Mouse (Mus musculus) heart, postnatal 0 days (tissue): Measurements from ENCODE around the gene Txnrd3. TPM values are rescaled to one million over a fixed set of nuclear protein-coding genes. Genes with fewer than 3 reads are reported as not detected.

ENCODE experiments used
- ATAC-seq: fragments of 200-750 bp; cut with Nextera tagmentation; 2 replicates; pipeline ENCODE4 v1.8.0; 2017; ENCODE audit warnings: low read depth, moderate number of reproducible peaks, moderate library complexity; ENCODE audit not compliant: insufficient read depth
- DNase-seq: peaks from one replicate; pipeline ENCODE4 v3.0.0-alpha.2; 2016; ENCODE audit warnings: low spot score
- H3K27ac ChIP-seq: fragments of 300-500 bp; sonication (generic); 2 replicates; pipeline ENCODE4 v1.5.1; 2014; ENCODE audit warnings: low read depth, mild to moderate bottlenecking
- H3K27me3 ChIP-seq: fragments of 300-500 bp; sonication (generic); 2 replicates; pipeline ENCODE4 v1.6.1; 2014; ENCODE audit warnings: low read length, mixed read lengths; ENCODE audit not compliant: control insufficient read depth, insufficient read depth
- H3K36me3 ChIP-seq: fragments of 300-500 bp; sonication (generic); replicated peaks from 2 replicates; pipeline ENCODE4 v1.6.1; 2014; ENCODE audit warnings: low read length, mixed read lengths; ENCODE audit not compliant: control insufficient read depth, insufficient read depth
- H3K4me1 ChIP-seq: fragments of 300-500 bp; sonication (generic); 2 replicates; pipeline ENCODE4 v1.6.1; 2014; ENCODE audit warnings: antibody characterized with exemption; ENCODE audit not compliant: control insufficient read depth, insufficient read depth
- H3K4me2 ChIP-seq: fragments of 300-500 bp; sonication (generic); 2 replicates; pipeline ENCODE4 v1.6.1; 2014; ENCODE audit warnings: low read depth, mild to moderate bottlenecking, low read length, moderate library complexity
- H3K4me3 ChIP-seq: fragments of 300-500 bp; sonication (generic); 2 replicates; pipeline ENCODE4 v1.5.1; 2014; ENCODE audit warnings: low read depth, low read length
- H3K9ac ChIP-seq: fragments of 300-500 bp; sonication (generic); replicated peaks from 2 replicates; pipeline ENCODE4 v1.6.1; 2014; ENCODE audit warnings: low read depth, low read length, mixed read lengths
- H3K9me3 ChIP-seq: fragments of 300-500 bp; sonication (generic); replicated peaks from 2 replicates; pipeline ENCODE4 v1.6.1; 2016; ENCODE audit warnings: low read length; ENCODE audit not compliant: control insufficient read depth
- CTCF ChIP-seq: IDR thresholded peaks from 2 replicates; pipeline ENCODE4 v1.5.1; 2016; ENCODE audit warnings: antibody characterized with exemption, control low read depth, low read depth
- EP300 ChIP-seq: IDR thresholded peaks from 2 replicates; pipeline ENCODE4 v1.6.1; 2016; ENCODE audit warnings: antibody characterized with exemption, low read depth
- WGBS: fragments of 180-500 bp; shearing (Covaris S2); extraction: QIAGEN DNeasy Blood & Tissue Kit; methylation state at CpG from one replicate; pipeline ENCODE4 v1.1.7; 2014; 5-methylcytosine and 5-hydroxymethylcytosine counted together
- polyA plus RNA-seq: library from polyadenylated mRNA; unstranded; fragments of >200 nt; fragmentation: Nextera tagmentation; extraction: Ambion mirVana; gene quantifications from 2 replicates; pipeline ENCODE4 v1.2.1, GENCODE M21; 2015
- total RNA-seq: library from RNA; depleted of rRNA; stranded (reverse); fragments of >200 nt; gene quantifications from 2 replicates; pipeline ENCODE4 v1.2.3, GENCODE M21; 2014; ENCODE audit warnings: low replicate concordance

Txnrd3 gene
- total and polyA plus RNA-seq, 2 experiments from 2014 or later = 16.8 to 28.2 TPM

- no peak overlapping the region for H3K9ac ChIP-seq
- peaks cover 5% of the 10 kb centered on the region for H3K4me1 ChIP-seq
- no peaks in the 10 kb centered on the region for H3K27me3 ChIP-seq
- no peak overlapping the region for H3K4me2 ChIP-seq
- TF ChIP-seq CTCF (no peak), EP300 (no peak)
- no peak overlapping the region for H3K27ac ChIP-seq
- 71% methylated on average over 7 of the region's 7 CpGs for WGBS
- H3K4me3 ChIP-seq = no peak overlapping the region
- DNase-seq (no peak), ATAC-seq (no peak)
- H3K36me3 ChIP-seq = peaks cover 17% of the 10 kb centered on the region
- no peaks in the 10 kb centered on the region for H3K9me3 ChIP-seq
Measured at GRCm38 (mm10) chr6:89665667-89666066, 21.9 kb downstream of the Txnrd3 start.

GRCm38 (mm10) chr6:89666976-89667375 is 23.2 kb downstream of the Txnrd3 start:
- H3K27me3 ChIP-seq = no peaks in the 10 kb centered on the region
- H3K9me3 ChIP-seq = no peaks in the 10 kb centered on the region
- no peak overlapping the region for H3K27ac ChIP-seq
- 51% methylated on average over 3 of the region's 3 CpGs for WGBS
- H3K4me3 ChIP-seq = no peak overlapping the region
- peaks cover 17% of the 10 kb centered on the region for H3K36me3 ChIP-seq
- no peak overlapping the region for H3K9ac ChIP-seq
- H3K4me1 ChIP-seq = no peaks in the 10 kb centered on the region
- no peak for TF ChIP-seq CTCF
- no peak for TF ChIP-seq EP300
- DNase-seq (no peak), ATAC-seq (no peak)
- no peak overlapping the region for H3K4me2 ChIP-seq

GRCm38 (mm10) chr6:89669556-89669955 is 25.8 kb downstream of the Txnrd3 start:
- WGBS = 84% methylated on average over 6 of the region's 6 CpGs
- no peak for TF ChIP-seq EP300
- no peak for TF ChIP-seq CTCF

GRCm38 (mm10) chr6:89671431-89671830 is 27.6 kb downstream of the Txnrd3 start:
- H3K36me3 ChIP-seq = peaks cover 27% of the 10 kb centered on the region
- no peak for ATAC-seq
- H3K4me2 ChIP-seq = no peak overlapping the region
- 77% methylated on average over 6 of the region's 6 CpGs for WGBS
- no peak for DNase-seq
- H3K27ac ChIP-seq = no peak overlapping the region
- no peaks in the 10 kb centered on the region for H3K27me3 ChIP-seq
- H3K9ac ChIP-seq = no peak overlapping the region
- H3K4me1 ChIP-seq = no peaks in the 10 kb centered on the region
- H3K9me3 ChIP-seq = no peaks in the 10 kb centered on the region
- H3K4me3 ChIP-seq = no peak overlapping the region
- TF ChIP-seq EP300 (no peak), CTCF (no peak)

More at GRCm38 (mm10) chr6:89669556-89669955, 25.8 kb downstream of the Txnrd3 start:
- H3K4me3 ChIP-seq = no peak overlapping the region
- H3K36me3 ChIP-seq = peaks cover 18% of the 10 kb centered on the region
- ATAC-seq (no peak), DNase-seq (no peak)
- H3K9ac ChIP-seq = no peak overlapping the region
- no peaks in the 10 kb centered on the region for H3K9me3 ChIP-seq
- no peak overlapping the region for H3K27ac ChIP-seq
- no peaks in the 10 kb centered on the region for H3K4me1 ChIP-seq
- H3K27me3 ChIP-seq = no peaks in the 10 kb centered on the region
- no peak overlapping the region for H3K4me2 ChIP-seq

GRCm38 (mm10) chr6:89672641-89673040 is 28.9 kb downstream of the Txnrd3 start:
- 86% methylated on average over 7 of the region's 7 CpGs for WGBS
- no peak overlapping the region for H3K4me2 ChIP-seq
- H3K27me3 ChIP-seq = no peaks in the 10 kb centered on the region
- ATAC-seq (no peak), DNase-seq (no peak)
- no peak overlapping the region for H3K9ac ChIP-seq
- H3K9me3 ChIP-seq = no peaks in the 10 kb centered on the region
- H3K27ac ChIP-seq = no peak overlapping the region
- TF ChIP-seq EP300 (no peak), CTCF (no peak)
- H3K4me3 ChIP-seq = no peak overlapping the region
- H3K4me1 ChIP-seq = no peaks in the 10 kb centered on the region
- peaks cover 27% of the 10 kb centered on the region for H3K36me3 ChIP-seq

- TF ChIP-seq CTCF (no peak), EP300 (no peak)
- no peak; the same call in 1 of the 2 replicates for ATAC-seq
- Histone ChIP-seq H3K27me3 (no peaks in the 10 kb centered on the region), H3K4me2 (no peak overlapping the region), H3K4me3 (no peak overlapping the region), H3K27ac (no peak overlapping the region), H3K4me1 (no peaks in the 10 kb centered on the region), H3K36me3 (peaks cover 27% of the 10 kb centered on the region), H3K9me3 (no peaks in the 10 kb centered on the region), H3K9ac (no peak overlapping the region)
- no peak for DNase-seq
- 83% methylated on average over 11 of the region's 11 CpGs for WGBS
Measured at GRCm38 (mm10) chr6:89673135-89673780, 29.5 kb downstream of the Txnrd3 start.
